Mouse (Mus musculus) heart, postnatal 36 days (tissue): Measurements from ENCODE around the gene Jun. TPM values are rescaled to one million over a fixed set of nuclear protein-coding genes. Genes with fewer than 3 reads are reported as not detected.

Source experiments
- total RNA-seq, 2 experiments: library from RNA; stranded (reverse); gene quantifications; 2 replicates each; pipeline ENCODE4 v1.2.3; 2021

Gene Jun
- total RNA-seq, 2 experiments from 2014 or later, result 46.7 to 63.5 TPM

Other genes starting within 250 kb of the Jun start
- gene Eqtn, start 123.4 kb downstream of the Jun start, total RNA-seq, result not detected
- 10 to 100 TPM in 1 of 2 experiments, 1 to 10 TPM in 1; 7.8 to 10.2 TPM for gene Mysm1, start 73.1 kb downstream of the Jun start, total RNA-seq